Mouse (Mus musculus): Measurements from ENCODE around the gene Hk2.
"Not testable (repeated sequence)": the region's sequence is repeated elsewhere in the genome, so short reads cannot be mapped to it uniquely, and the experiment has no call there.

Hk2 gene

GRCm38 (mm10) chr6:82740269-82740668 lies 34.0 kb downstream of the Hk2 start:
- peak; percentile 86 for DNase-seq (ENCODE audit: low read depth)

DNA sequence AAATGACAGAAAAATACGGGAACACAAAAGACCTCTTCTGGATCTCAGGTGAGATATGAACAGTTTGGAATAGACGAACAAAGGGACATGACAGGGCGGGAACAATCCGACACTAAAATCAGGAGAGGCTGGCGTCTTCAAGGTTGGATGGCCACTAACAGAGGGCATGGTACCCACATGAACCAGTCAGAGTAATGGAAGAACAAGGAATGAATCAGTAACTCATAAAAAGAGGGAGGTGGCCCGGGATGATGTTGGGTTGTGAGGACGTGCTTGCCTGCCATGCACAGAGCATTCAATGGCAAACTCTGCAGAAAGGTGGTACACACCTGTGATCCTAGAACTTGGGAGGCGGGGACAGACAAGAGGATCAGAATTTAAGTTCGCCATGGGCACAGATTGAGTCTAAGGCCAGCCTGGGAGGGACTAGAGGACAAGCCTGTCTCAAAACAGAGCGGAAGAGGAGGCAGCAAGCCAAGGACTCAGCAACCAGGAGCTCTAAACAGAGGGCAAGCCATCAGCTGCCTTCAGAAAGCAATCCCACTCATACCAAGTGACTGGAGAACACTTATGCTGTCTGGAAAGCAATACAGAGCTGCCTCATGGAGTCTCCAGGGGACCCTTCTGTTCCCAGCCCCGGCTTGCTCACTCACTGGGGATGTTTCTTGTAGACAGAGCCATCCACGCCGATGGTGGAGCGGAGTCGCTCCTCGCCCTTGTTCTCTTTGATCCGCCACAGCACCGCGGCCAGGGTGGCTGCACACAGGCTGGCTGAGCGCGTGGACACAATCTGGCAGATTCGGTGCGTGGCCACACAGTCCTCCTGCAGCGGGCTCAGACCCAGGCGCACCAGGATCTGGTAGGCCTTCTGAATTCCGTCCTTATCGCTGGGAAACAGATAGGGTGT lies 36.4 kb downstream of the Hk2 start:
- DNase-seq (ENCODE audit: low read depth) = no peak

DNA sequence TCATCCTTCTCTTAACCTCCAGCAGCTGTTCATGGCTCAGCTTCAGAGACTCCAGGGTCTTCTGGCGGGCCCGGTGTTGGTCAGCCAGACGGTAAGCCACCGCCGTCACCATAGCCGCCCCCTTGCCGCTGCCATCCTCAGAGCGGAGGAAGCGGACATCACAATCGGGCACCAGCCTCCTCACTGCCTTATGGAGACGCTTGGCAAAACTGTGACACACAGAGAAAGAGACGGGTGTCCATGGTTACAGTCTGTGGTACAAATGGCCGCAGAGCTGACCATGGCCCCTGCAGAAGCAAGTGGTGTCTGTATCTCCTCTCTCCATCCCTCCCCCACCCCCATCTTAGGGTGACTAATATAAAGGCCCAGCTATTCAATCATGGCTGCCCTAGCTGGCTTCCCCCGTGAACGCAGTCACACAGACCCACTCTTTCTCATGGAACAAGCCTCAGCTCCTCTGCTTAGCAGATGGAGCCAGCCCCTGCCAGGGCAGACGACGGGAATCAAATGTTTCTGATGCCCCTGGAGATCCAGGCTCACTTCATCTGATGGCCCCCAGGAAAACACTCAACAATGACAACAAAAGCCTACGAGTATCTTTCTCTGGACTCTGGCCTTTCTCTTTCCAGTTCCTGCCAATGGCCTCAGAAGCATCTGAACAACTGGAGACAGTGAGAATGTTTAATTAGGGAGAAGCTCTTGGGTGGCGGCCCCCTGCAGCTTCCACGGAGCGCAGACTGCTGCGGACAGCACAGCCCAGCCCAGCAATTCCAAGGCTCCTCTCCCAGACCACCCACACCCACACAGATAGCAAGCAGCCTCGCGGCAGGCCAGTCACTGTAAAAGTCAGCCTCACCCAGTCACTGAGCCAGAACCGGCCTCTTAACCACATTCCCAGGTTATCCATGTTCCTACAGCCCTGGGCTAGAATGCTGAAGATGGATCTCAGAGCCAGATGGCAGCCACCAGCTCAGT lies 37.3 kb downstream of the Hk2 start:
- DNase-seq (ENCODE audit: low read depth) = no peak

GRCm38 (mm10) chr6:82735347-82735746 lies 38.9 kb downstream of the Hk2 start:
- DNase-seq (ENCODE audit: low read depth) = peak; percentile 80

DNA sequence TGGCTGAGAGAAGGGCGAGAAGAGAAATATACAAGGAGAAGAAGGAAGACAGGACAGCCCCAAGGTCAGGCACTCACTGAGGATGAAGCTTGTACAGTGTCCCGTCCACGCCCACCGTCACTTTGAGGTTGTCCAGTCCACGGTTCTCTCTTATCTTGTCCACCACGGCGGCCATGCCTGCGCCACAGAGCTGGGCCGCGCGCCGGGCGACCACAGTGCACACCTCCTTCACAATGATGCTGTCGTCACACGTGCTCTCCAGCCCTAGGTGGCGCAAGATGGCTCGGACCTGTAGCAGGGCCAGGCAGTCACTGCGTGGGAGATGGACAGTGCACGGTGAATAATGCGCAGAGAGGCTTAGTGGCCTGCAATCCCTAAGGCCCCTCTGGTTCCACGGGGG lies 45.6 kb downstream of the Hk2 start:
- DNase-seq (ENCODE audit: low read depth) = no peak

- no peak for DNase-seq (ENCODE audit: low read depth)
These were observed 47.0 kb downstream of the Hk2 start for GRCm38 (mm10) chr6:82727206-82727605.

- peak; percentile 73 for DNase-seq (ENCODE audit: low read depth)
These were observed 50.9 kb downstream of the Hk2 start for GRCm38 (mm10) chr6:82723321-82723720.

DNA sequence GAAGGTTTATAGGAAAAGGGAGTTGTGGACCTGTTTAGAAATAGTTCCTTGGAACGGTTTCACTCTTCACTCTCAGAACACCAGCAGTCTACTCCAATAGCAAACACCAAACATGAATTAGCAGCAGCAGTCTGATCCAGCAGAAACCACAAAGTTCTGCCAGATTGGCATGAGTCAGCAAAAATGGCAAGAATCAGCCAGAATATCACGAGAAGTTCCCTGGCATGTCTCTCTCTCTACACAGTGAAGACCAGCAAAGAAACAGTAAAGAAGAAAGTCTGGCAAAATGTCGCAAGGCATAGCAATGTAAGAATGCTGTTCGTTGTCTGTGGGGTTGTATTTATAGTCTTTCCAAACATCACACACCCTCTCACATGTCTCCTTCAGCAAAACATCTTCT lies 58.1 kb downstream of the Hk2 start:
- DNase-seq (ENCODE audit: low read depth) = peak; percentile 90

DNA sequence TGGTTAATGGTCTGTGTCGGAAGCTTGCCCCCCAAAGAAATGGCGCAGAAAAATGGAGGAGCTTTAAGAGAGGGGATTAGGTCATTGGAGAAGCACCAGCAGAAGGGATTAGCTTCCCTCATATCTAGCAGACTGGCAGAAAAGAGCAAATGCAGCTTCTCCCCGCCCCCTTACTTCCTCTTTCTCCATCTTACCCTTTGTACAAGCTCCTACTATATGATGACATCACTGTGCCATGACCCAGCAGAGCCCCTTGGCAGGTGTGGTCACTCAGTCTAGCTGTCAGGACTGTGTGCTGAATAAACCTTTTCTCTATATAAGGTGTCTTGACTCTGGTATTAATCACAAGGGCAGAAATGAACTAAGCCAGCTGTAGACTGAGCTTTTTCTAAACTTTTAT lies 58.6 kb downstream of the Hk2 start:
- peak; percentile 63 for DNase-seq (ENCODE audit: low read depth)

DNA sequence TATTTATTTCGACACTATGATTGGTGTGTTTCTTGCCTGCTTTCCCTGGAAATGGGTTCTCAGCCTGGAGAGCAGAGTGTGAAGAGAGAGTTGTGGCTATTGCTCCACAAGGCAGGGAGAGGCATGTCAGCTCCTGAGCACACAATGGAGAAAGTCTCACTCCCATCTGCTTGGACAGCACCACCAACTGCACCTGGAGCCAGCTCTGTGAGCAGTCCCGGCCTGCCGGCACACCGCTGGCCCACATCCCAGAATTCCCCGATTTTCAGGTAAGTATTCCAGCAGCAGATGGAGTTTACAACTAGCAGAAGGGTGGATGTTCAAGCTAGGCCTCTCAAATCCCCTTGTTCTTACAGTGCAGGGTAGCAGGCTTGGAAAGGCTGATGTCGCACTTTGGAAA lies 59.0 kb downstream of the Hk2 start:
- DNase-seq (ENCODE audit: low read depth) = no peak

DNA sequence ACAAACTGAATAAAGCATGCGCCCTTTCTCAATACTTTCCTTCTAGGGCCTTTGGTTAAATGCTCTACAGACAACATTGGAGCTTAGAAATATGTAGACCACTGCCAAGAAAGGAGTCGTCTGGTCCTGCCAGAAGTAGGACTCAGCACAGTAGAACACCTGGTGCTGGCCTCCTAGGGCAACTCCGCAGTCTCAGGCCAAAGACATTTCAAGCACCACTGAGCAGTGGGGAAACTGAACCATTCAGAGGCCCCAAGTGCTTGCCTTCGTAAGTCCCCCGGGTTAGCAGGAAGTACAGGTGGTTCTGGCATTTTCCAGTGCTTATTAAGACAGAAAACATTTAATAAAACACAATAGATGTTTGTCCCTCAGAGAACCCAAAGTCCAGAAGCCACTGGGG lies 59.4 kb downstream of the Hk2 start:
- no peak for DNase-seq (ENCODE audit: low read depth)

DNA sequence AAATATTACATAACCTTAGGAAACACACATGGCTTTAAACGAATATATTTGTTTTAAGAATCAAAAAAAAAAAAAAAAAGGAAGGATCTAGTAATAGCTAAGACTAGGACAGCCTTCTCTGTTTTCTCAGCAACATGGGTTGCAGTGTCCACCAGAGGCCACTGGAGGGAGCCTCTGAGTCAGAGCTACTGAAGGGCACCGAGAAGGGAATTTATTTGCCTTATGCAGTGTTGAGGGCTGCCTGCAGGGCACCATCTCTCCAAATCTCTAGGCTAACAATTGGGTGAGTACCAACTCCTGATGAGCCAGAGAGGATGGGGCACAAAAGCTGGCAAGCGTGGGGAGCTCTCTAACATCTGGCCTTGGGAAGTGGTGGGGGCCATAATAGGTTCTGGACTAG lies 60.0 kb downstream of the Hk2 start:
- peak; percentile 88 for DNase-seq (ENCODE audit: low read depth)

- DNase-seq (ENCODE audit: low read depth) = no peak
These were observed 66.5 kb downstream of the Hk2 start for GRCm38 (mm10) chr6:82707742-82708141.

GRCm38 (mm10) chr6:82707241-82707640 lies 67.0 kb downstream of the Hk2 start:
- DNase-seq (ENCODE audit: low read depth) = no peak

DNA sequence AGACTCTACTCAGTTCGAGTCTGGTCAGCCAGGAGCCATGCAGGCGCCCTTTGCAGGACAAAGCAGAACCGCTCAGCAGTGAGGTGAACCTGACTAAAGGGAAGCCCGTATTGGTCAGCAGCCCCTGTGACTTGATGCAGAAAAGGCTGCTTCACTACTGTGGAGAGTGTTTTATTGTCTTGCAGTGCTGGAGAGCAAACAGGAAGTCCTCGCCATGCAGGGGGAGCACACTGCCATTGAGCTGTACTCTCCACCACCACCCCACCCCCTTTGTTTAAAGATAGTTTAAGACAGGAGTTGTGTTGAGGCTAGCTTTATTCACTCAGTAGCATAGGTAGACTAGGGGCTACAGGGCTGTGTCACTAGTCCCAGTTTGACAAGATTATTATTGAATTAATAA lies 69.0 kb downstream of the Hk2 start, which contains the start of gene Pole4:
Gene Pole4 (minus strand): TSS at position 145 of the 400 bp plus-strand sequence.
- DNase-seq (ENCODE audit: low read depth) = no peak

DNA sequence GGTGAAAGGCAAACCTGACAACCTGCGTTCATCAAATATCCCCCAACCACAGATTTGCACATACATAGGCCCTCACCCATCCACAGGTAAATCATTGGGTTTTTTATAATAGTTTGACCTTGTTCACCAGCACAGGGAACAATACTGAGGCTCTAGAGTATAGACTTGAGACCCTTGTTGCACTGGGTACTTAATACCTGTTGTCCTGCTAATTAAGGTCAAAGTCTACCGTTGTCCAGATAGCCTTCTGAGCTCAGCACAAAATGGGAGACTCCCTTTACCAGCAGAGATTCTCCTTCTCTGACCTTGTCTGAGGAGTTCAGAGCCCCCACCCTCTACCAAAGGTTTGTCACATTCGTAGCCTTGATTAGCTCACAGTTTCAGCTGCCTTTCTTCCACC lies 70.5 kb downstream of the Hk2 start:
- no peak for DNase-seq (ENCODE audit: low read depth)

GRCm38 (mm10) chr6:82702593-82703017 lies 71.6 kb downstream of the Hk2 start:
- DNase-seq (ENCODE audit: low read depth) = peak; percentile 84

DNA sequence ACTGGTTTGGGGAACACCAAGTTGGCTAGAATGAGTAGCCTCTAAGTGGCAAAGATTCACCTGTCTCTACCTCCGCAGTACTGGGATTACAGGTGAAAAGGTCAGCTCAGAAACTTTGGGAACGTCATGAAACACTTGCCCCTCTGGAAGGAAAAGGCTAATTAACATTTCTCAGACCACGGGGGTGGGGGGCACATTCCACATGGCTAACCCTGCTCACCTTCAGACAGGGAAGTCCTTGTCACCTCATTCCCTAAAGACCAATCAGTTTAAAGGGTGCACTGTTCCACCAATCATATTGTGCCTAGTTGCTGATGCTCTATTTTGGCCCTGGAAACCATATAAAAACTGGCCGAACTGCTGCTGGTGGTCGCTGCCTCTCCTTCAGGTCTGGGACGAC lies 73.0 kb downstream of the Hk2 start:
- no peak for DNase-seq (ENCODE audit: low read depth)

GRCm38 (mm10) chr6:82699831-82700230 lies 74.4 kb downstream of the Hk2 start:
- no peak for DNase-seq (ENCODE audit: low read depth)

- no peak for DNase-seq (ENCODE audit: low read depth)
These were observed 77.5 kb downstream of the Hk2 start for GRCm38 (mm10) chr6:82696736-82697135.

DNA sequence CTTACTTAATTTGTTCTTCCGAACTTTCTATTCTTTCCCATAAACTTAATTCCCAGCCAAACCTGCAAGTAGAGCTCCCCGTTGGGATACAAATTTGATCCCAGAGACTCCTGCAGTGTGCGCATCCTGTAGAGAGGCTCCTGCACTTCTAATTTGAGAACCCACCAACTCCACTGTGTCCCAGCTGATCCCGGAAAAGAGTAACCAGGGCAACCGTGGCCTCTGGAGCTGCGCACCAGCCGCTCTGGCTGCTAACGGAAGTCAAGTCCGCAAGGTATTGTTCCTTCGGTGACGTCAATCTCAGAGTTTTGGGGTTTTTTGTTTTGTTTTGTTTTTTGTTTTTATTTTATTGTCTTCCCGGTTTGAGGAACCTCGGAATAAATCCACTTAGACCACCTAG lies 79.6 kb downstream of the Hk2 start:
- no peak for DNase-seq (ENCODE audit: low read depth)

GRCm38 (mm10) chr6:82689474-82689873 lies 84.8 kb downstream of the Hk2 start:
- DNase-seq (ENCODE audit: low read depth) = no peak

DNA sequence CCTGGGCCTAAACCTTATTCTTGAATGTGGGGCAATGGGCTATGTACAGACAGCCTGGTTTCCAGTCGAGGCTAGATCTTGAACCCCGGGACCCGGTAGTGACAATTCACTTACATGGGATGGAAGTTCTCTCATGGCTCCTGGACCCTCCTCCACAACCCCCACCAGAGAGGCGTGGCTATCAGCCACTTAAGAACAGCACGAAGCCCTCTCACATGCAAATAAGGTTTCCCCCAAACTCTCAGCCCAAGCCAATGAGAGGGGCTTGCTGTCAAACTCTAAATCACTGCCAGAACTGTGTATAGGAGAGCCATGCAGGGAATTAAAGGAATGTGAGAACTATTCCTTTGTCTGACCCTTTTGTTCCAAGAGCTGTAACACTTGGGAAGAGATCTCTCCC lies 85.7 kb downstream of the Hk2 start:
- not testable (repeated sequence) for DNase-seq (ENCODE audit: low read depth)
